Mouse (Mus musculus) brain, embryonic 18.5 days (tissue): ENCODE data around the gene Rbm8a.

Experiments
- DNase-seq: peaks from one replicate; pipeline ENCODE4 v3.0.0-alpha.2; 2012; ENCODE audit warnings: low read depth, low spot score

The Rbm8a gene

GRCm38 (mm10) chr3:96629729-96630600 is at the start of gene Rbm8a:
TSS of gene Rbm8a (plus strand) at chr3:96629933.
- peak; percentile 98 for DNase-seq

GRCm38 (mm10) chr3:96581141-96581540 is 48.6 kb upstream of the Rbm8a start:
- DNase-seq: no peak

DNA sequence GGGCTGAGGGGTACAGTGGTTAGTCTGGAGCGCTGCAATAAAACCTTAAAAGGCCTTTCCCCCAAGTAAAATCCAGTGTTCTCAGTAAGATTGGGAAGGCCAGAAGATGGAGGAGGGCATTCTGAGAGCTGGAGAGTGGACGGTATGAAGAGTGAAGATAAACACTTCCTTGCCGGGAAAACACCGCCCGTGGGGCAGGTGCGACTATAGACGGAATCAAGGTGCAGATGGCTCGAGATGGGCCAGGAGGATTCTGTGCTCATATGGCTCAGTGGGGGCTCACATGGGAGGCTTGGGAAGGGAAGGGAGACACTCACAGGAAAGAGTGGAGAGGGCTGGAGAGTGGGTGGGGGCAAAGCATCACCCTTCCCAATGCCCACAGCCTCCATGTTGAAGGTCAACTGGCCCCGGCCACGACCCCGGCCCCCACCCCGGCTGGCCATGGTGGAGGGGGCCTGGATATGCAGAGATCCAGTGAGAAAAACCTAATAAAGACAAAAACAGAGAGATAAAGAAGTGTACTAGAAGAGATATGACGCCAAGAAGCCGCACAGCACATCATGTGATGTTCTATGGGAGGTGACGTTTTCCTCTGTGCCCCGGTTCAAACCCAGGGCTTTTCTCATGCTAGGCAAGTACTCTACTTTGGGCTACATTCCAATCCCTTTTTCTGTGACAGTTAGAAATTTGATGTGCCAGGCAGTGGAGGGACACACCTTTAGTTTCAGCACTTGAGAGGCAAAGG is 47.8 kb upstream of the Rbm8a start:
- no peak for DNase-seq

DNA sequence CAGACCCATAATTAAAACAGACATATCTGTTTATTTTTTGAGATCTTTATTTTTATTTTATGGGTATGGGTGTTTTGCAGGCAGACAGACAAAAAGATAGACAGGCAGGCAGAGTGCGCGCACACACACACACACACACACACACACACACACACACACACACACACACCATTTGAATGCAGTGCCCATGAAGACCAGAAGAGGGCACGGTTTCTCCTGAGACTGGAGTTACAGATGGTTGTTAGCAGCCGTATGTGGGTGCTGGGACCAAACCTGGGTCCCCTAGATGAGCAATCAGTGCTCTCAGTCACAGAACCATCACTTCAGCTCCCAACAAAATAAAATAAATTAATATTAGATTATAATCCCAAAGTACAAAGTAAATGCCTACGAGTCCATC is 46.3 kb upstream of the Rbm8a start:
- no peak for DNase-seq

- DNase-seq: no peak
Observed at GRCm38 (mm10) chr3:96590657-96591056, 39.1 kb upstream of the Rbm8a start.

- no peak for DNase-seq
Observed at GRCm38 (mm10) chr3:96593374-96593773, 36.4 kb upstream of the Rbm8a start.

- DNase-seq: peak; percentile 90
Observed at GRCm38 (mm10) chr3:96593790-96594560, 35.8 kb upstream of the Rbm8a start, which contains the start of gene Polr3gl. TSS of gene Polr3gl (minus strand) at chr3:96594181.

DNA sequence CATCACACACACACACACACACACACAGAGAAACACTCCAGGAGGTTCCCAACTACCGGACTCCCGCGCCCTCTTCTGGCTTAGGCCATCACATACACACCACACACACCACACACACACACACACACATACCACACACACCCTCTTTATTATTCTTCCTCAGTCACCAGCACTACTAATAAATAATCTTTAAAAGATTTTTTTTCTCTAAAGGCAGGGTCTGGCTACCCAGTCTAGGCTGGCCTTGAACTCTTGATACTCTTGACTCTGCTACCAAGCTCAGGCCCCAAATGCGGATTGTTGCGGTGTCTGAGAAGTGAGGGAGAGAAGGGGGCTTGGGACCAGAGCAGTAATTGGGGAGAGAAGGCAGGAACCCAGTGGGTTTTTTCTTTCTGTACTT is 34.9 kb upstream of the Rbm8a start:
- no peak for DNase-seq

- no peak for DNase-seq
Observed at GRCm38 (mm10) chr3:96595661-96596060, 34.1 kb upstream of the Rbm8a start.

DNA sequence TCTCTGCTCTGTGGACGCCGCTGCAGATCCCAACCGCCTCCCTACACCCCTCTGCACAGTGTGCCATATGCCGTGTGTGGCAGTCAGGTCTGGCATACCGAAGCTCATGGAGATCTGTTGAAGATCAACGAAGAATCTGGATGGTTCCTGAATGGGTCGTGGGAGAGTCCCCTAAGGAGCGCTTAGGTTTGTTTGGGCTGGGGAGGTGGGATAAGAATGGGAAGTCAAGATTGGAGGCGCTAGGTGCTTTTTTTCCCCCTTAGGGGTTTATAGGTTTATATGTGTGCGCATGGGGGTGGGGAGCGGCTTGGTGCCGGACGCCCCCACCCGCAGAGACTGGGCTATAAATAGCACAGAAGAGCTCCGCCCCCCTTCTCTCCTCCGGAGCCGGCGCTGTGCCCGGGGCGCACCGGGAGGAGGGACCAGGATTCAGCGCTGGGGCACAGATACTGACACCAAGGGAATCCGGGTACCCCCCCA is 33.5 kb upstream of the Rbm8a start, which contains the start of gene Ankrd34a:
TSS of gene Ankrd34a (plus strand) at position 409 of the 480 bp plus-strand sequence.
- no peak for DNase-seq

- no peak for DNase-seq
Observed at GRCm38 (mm10) chr3:96596855-96597254, 32.9 kb upstream of the Rbm8a start.

DNA sequence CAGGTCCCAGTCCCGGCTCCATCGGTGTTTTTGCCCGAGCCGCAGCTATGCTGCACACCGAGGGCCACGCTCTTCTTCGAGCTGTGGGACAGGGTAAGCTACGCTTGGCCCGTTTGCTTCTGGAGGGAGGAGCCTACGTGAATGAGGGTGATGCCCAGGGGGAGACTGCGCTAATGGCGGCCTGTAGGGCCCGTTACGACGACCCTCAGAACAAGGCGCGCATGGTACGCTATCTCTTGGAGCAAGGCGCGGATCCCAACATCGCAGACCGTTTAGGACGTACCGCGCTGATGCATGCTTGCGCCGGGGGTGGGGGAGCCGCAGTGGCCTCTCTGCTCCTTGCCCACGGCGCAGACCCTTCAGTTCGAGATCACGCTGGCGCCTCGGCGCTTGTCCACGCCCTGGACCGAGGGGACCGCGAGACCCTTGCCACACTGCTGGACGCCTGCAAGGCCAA is 32.3 kb upstream of the Rbm8a start:
- DNase-seq: no peak

DNA sequence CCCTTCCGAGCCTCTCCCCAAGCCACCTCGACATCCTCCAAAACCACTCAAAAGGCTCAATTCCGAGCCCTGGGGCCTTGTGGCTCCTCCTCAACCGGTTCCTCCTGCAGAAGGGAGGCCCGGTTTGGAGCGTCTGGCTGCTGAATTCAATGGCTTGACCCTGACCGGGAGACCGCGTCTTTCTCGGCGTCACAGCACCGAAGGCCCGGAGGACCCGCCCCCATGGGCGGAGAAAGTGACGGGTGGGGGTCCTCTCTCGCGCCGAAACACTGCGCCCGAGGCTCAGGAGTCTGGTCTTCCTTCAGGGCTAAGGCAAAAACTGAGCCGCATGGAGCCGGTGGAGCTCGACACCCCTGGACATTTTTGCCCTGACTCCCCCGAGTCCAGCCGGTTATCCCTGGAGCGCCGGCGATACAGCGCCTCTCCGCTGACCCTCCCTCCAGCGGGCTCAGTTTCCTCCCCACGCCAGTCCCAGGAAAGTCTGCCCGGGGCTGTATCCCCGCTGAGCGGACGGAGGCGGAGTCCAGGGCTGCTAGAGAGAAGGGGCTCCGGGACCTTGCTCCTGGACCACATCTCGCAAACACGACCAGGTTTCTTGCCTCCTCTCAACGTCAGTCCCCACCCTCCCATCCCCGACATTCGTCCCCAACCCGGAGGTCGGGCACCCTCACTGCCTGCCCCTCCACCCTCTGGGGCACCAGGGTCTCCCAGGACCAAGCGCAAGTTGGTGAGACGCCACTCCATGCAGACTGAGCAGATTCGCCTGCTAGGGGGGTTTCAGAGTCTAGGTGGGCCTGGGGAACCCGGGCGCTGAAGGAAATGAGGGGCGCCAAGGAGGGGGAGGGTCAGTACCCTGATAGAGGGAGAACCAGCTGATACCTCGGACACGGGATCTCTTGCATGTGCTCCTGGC is 31.3 kb upstream of the Rbm8a start:
- no peak for DNase-seq

GRCm38 (mm10) chr3:96599069-96599393 is 30.7 kb upstream of the Rbm8a start:
- DNase-seq: no peak

- no peak for DNase-seq
Observed at GRCm38 (mm10) chr3:96599411-96599810, 30.3 kb upstream of the Rbm8a start.

DNA sequence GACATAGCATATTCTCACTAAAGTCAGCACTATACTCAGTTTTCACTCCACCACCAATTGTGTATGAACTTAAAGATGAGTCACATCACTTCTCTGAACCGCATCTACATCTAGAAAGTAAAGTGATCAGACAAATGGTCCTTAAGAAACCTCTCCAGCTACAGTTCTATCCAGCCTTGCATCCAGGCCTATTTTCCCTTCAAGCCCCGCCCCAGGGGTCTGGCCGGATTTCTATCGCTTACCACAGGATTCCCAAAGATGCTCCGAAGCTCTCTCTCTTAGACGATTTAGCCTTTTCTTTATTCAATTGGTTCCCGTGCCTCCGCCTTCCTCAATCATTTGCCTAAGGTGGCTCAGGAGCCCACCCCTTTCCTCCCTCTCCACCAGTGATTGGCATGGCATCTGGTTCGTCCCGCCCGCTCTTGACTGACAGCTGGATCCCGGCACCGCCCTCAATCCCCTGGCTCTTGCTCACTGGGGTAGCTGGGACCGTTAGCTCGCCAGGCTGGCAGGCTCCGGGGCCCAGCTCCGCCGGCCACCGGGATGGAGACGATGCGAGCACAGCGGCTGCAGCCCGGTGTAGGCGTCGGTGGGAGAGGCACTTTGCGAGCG is 29.0 kb upstream of the Rbm8a start, which contains the start of gene Lix1l:
TSS of gene Lix1l (plus strand) at position 511 of the 612 bp plus-strand sequence.
- DNase-seq: peak; percentile 95

GRCm38 (mm10) chr3:96601251-96601787 is 28.4 kb upstream of the Rbm8a start:
- DNase-seq: no peak

- no peak for DNase-seq
Observed at GRCm38 (mm10) chr3:96601941-96602703, 27.6 kb upstream of the Rbm8a start.

DNA sequence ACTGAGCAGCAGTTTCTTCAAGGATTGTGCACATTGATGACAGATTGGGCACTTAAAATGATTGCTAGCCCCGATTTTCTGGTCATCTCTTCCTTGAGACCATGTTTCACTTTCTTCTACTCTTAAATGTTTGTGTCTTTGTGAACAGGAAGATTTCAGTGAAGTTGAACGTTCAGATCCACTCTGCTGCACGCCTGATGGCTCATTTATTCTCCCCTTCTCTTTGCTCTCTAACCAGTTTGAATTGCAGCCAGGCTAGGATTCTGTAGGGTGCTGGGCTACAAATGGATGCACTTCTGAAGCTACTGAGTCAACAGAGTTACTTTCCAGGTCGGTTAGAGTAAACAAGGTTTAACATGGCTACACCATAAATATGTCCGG is 27.0 kb upstream of the Rbm8a start:
- DNase-seq: no peak
